Mouse (Mus musculus) brain, adult 10 weeks (tissue): ENCODE results near the gene Olfr430. TPM values are rescaled to one million over a fixed set of nuclear protein-coding genes. Genes with fewer than 3 reads are reported as not detected.

Experiments used
- polyA plus RNA-seq: library from polyadenylated mRNA; stranded (reverse); fragments of 350-450 nt; fragmentation: Illumina TruSeq; extraction: RNeasy Lipid Tissue Mini Kit (QIAGEN cat#74804); gene quantifications from one replicate; pipeline ENCODE4 v1.2.3, GENCODE M21; 2015; ENCODE audit warnings: low read depth, low replicate concordance

Gene Olfr430
- polyA plus RNA-seq = not detected

GRCm38 (mm10) chr1:174066305-174066704, at the start of gene Olfr430:
Olfr430 (plus strand) TSS chr1:174066605.

DNA sequence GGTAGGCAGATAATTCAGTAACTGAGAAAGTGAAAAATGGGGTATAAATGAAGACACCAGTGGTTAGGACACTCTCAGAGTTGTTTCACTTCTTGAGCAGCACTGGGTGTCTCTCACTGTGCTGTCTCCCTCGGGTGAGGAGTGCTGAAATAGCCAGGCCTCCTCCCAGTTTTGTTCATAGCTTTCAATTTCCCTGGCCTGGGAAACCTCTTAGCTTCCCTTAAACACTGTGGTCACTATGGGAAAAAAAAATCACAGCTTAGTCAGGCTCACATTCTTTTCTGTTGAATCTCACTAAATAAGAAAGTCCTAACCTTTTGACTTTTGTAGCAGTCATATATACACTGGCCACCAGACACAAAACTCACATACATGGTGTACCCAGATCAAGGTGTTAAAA, 34.7 kb upstream of the Olfr430 start, which contains the start of gene Ifi205:
Gene Ifi205, minus strand, starts transcription at position 113 of the 400 bp plus-strand sequence.

GRCm38 (mm10) chr1:174040523-174041177, 25.8 kb upstream of the Olfr430 start, which contains the start of gene Olfr433:
Olfr433 (plus strand) TSS chr1:174040705.

GRCm38 (mm10) chr1:174048893-174049292, 17.5 kb upstream of the Olfr430 start, which contains the start of gene Olfr432:
Olfr432 (plus strand) TSS chr1:174049205.

DNA sequence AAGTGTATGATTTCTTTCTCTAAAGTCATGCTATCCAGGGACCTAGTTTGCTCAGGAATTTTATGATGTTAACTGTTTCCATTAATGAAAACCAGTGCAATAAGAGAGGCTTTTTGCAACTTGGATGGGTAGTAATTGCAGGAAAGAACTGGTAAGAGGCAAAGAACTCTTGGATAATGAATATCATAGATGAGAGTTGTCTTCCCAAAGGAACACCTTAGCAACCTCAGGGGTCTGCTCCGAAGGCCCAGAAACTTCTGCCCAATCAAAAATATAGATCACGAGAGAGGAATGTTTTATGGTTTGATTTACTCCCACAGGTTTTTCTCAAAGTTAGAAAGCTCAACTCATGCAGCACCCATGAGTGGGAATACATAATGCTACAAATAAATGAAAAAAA, 17.6 kb downstream of the Olfr430 start, which contains the start of gene Olfr429:
Gene Olfr429, plus strand, starts transcription at position 301 of the 400 bp plus-strand sequence.

GRCm38 (mm10) chr1:174096591-174096990, 30.2 kb downstream of the Olfr430 start, which contains the start of gene Olfr427:
Olfr427 (plus strand) TSS chr1:174096891.

DNA sequence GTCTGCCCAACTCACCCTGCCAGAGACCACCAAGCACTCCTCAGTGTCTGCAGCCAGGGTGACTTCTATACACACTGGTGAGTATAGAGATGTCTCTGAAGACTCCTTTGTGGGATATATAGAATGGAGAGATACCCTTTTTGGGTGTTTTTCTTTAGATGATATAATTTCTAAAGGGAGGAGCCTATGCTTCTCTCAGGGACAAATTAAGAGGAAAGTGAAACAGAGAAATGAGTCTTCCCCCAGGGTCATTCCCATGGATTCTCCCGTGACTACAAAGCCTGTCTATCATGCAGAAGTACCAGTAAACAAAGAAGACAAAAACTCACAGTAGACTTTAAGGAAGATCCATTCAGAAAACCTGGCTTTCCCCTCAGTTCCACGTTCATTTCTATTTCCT, 54.7 kb downstream of the Olfr430 start, which contains the start of gene Olfr231:
Gene Olfr231, minus strand, starts transcription at position 101 of the 400 bp plus-strand sequence.

Other genes with a start within 250 kb of the Olfr430 start
- not detected for gene Ifi211, start 153.6 kb upstream of the Olfr430 start, polyA plus RNA-seq
- gene Mndal, start 124.1 kb upstream of the Olfr430 start, polyA plus RNA-seq = 3.9 TPM
- 2.4 TPM for gene Ifi203, start 123.9 kb upstream of the Olfr430 start, polyA plus RNA-seq
- gene Ifi202b, start 83.9 kb upstream of the Olfr430 start, polyA plus RNA-seq = not detected
- gene Ifi205, start 34.8 kb upstream of the Olfr430 start, polyA plus RNA-seq = not detected
- gene Olfr433, start 25.9 kb upstream of the Olfr430 start, polyA plus RNA-seq = not detected
- not detected for gene Olfr432, start 17.4 kb upstream of the Olfr430 start, polyA plus RNA-seq
- not detected for gene Olfr429, start 17.7 kb downstream of the Olfr430 start, polyA plus RNA-seq
- not detected for gene Olfr427, start 30.3 kb downstream of the Olfr430 start, polyA plus RNA-seq
- not detected for gene Olfr231, start 54.6 kb downstream of the Olfr430 start, polyA plus RNA-seq
- gene Olfr424, start 64.9 kb downstream of the Olfr430 start, polyA plus RNA-seq = not detected
- gene Olfr420, start 89.0 kb downstream of the Olfr430 start, polyA plus RNA-seq = not detected
- not detected for gene Spta1, start 106.2 kb downstream of the Olfr430 start, polyA plus RNA-seq
- gene Olfr419, start 185.5 kb downstream of the Olfr430 start, polyA plus RNA-seq = not detected